Mouse (Mus musculus): ENCODE results near the gene Denr. TPM values are rescaled to one million over a fixed set of nuclear protein-coding genes. Genes with fewer than 3 reads are reported as not detected.

Denr gene
- 145 and 162 TPM in 2 replicates for polyA plus RNA-seq (2015; fragmentation: Nextera tagmentation; extraction: Ambion mirVana)

DNA sequence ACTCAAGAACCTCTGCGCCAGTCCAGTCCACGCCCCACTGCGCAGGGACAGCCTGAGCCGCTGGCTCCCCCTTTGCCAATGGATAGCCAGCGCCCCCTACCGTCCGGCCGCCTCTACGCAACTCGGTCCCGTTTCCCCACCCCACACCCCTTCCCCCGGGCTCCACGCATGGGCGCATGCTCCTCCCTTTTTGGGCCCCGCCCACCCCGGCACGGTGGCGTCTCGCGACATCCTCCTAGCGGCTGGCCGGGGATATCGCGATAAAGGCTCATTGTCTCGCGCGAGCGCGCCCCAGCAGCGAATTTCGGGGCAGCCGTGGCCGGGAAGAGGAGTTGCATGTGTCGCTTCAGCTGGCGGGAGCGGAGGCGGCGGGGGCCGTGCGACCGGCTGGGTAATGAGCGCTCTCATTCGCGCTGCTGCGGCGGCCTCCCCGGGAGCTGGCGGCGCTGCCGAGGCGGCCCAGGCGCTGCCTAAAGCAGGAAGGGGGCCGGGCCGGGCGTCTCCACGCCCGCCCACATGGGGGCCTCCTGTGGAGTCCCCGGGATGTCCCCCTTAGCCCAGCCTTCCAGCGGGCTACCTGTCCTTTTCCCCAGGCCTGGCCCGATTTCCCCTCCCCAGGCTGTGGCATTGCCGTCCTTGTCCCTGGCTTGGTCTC lies at the start of gene Denr:
TSS of gene Denr (plus strand) at position 200 of the 655 bp plus-strand sequence.
- Histone ChIP-seq H3K27me3 (no peaks in the 10 kb centered on the region), H3K4me1 (replicated peaks) (peaks cover 28% of the 10 kb centered on the region), H3K36me3 (peaks cover 34% of the 10 kb centered on the region), H3K9ac (replicated peaks) (peak within 1 kb of the TSS; percentile 99), H3K27ac (peak within 1 kb of the TSS; percentile 77), H3K4me3 (replicated peaks) (peak within 1 kb of the TSS; percentile 96), H3K9me3 (no peaks in the 10 kb centered on the region), H3K4me2 (replicated peaks) (peak within 1 kb of the TSS; percentile 97)
- 0% methylated on average over 57 of the region's 61 CpGs for WGBS
- ATAC-seq = peak; percentile 93

DNA sequence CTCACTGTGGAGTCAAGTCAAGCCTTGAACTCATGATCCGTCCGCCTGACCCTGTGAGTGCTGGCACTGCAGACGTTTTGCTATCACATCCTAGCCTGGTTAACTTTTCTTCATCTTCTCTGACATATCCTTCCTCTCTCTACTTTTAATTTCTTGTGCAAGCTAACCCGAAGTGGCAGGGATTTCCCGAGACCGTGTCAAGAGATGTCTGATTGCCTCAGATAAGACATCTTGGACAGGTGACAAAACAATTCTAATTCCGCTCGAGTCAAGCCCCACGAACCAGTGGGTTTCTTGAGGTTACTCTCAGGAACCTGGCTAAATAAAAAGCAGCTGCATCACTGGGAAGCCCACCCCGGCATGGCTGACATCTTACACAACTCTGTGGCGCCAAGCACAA lies 48.2 kb upstream of the Denr start:
- Histone ChIP-seq H3K4me2 (replicated peaks) (no peak overlapping the region), H3K4me1 (replicated peaks) (no peaks in the 10 kb centered on the region), H3K9ac (replicated peaks) (no peak overlapping the region), H3K4me3 (replicated peaks) (no peak overlapping the region), H3K9me3 (no peaks in the 10 kb centered on the region), H3K27ac (no peak overlapping the region), H3K36me3 (no peaks in the 10 kb centered on the region), H3K27me3 (no peaks in the 10 kb centered on the region)
- ATAC-seq = no peak
- 89% methylated on average over 11 of the region's 11 CpGs for WGBS

DNA sequence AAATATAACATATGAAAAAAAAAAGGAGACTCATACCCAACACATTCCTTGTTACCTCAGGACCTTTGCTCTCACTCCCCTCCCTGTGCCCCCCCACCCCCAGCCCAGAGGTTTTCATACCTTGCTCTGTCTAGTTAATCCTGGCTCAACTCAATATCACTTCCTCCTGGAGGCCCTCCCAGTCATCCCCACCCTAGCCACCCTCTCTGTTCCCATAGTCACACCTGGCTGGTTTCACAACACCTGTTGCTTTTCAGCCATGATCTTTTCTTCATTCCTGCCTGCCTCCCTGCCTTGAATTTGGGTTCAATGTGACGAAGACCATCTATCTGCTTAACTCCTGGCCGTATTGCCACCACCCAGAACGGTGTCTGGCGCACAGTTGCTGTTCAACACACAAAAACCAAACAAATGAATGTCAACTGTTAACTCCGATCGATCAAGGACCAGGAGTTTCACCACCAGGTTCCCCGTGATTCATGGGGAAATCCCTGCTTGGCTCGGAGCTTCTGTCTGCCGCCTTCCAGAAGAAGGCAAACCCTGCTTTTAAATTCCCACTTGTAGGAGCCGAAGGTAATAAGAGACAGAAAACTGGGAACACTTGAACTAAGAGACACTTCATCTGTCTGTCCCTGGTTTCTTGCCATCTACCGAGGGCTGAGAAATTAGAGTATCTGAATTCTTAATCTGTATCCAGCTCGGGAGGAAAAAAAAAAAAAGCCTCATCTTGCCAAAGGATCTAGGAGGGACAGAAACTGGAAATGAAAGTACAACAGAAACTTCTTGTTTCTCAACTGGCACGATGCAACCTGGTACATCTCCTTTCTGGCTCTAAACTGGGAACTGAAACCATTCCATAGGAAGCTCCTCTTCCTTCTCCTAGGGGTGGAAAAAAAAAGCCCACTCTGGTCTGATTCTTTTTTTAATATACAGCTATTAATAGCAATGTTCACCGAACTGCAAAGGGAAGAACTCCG lies 44.3 kb upstream of the Denr start:
- H3K4me1 ChIP-seq (replicated peaks) = no peaks in the 10 kb centered on the region
- no peak overlapping the region for H3K4me2 ChIP-seq (replicated peaks)
- no peak for ATAC-seq
- H3K27ac ChIP-seq = no peak overlapping the region
- no peaks in the 10 kb centered on the region for H3K9me3 ChIP-seq
- no peaks in the 10 kb centered on the region for H3K27me3 ChIP-seq
- no peak overlapping the region for H3K9ac ChIP-seq (replicated peaks)
- no peak overlapping the region for H3K4me3 ChIP-seq (replicated peaks)
- 85% methylated on average over 15 of the region's 15 CpGs for WGBS
- no peaks in the 10 kb centered on the region for H3K36me3 ChIP-seq

DNA sequence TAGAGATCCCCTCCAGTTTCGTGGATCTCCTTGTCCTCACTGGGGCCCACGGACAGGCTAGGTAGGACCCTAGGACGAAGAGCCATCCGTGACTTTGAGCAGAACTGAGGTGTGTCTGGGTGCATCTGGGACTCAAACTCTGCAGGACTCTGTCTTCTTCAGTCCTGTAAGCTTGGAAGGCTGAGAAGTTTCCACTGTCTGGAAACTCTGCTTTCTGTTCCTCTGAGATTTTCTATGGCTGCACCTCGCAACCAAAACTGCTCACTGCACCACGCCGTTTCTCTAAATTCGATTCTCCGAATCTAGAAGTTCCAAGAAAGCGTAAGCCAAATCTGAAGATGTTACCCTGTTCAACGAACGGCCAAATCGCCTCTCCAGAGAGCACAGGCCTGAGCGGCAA lies 43.0 kb upstream of the Denr start:
- WGBS = 90% methylated on average over 14 of the region's 14 CpGs
- H3K27ac ChIP-seq = no peak overlapping the region
- no peaks in the 10 kb centered on the region for H3K27me3 ChIP-seq
- no peak for ATAC-seq
- H3K9ac ChIP-seq (replicated peaks) = no peak overlapping the region
- peaks cover 2% of the 10 kb centered on the region; the same call in 1 of the 2 replicates for H3K9me3 ChIP-seq
- H3K36me3 ChIP-seq = no peaks in the 10 kb centered on the region
- no peak overlapping the region for H3K4me2 ChIP-seq (replicated peaks)
- no peak overlapping the region for H3K4me3 ChIP-seq (replicated peaks)
- no peaks in the 10 kb centered on the region for H3K4me1 ChIP-seq (replicated peaks)

DNA sequence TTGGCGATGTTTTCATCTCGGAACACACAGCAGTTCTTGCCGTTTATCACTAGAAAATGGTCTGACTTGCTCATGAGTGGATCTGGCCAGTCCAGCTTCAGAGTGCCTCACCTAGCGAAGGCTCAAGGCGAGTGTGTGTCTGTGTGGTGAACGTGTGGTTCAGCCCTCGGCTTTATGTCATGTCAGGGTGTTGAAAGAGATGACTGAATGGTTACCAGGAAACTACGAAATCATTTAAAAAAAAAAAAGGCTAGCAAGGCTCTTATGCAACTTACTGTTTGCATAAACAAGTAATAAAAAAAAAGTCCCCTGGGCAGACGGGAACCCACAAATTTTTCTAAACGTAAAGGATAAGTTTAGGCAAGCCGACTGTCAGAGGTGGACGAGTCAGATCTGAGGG lies 41.6 kb upstream of the Denr start, which contains the start of gene Hcar2:
TSS of gene Hcar2 (minus strand) at position 135 of the 400 bp plus-strand sequence.
- no peak within 1 kb of the TSS for H3K9ac ChIP-seq (replicated peaks)
- H3K4me1 ChIP-seq (replicated peaks) = no peaks in the 10 kb centered on the region
- WGBS = 86% methylated on average over 12 of the region's 12 CpGs
- ATAC-seq = no peak
- H3K9me3 ChIP-seq = peaks cover 2% of the 10 kb centered on the region; the same call in 1 of the 2 replicates
- no peaks in the 10 kb centered on the region for H3K36me3 ChIP-seq
- H3K4me3 ChIP-seq (replicated peaks) = no peak within 1 kb of the TSS
- no peaks in the 10 kb centered on the region for H3K27me3 ChIP-seq
- H3K27ac ChIP-seq = no peak within 1 kb of the TSS
- no peak within 1 kb of the TSS for H3K4me2 ChIP-seq (replicated peaks)

DNA sequence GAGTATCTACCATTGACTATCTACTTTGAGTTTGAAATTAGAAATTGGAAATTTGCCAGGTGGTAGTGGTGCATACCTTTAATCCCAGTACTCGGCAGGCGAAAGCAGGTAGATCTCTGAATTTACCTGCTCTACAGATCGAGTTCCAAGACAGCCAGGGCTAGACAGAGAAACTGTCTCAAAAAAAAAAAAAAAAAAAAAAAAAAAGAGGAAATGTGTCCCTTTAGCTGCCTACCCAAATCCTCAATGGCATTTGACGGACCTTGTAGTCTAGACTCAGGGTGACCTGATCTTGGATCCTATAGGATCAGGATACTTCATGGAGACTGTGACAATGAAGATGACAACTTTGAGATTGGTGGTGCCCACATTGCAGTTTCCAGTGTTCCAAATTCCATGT lies 40.5 kb upstream of the Denr start:
- Histone ChIP-seq H3K27ac (no peak overlapping the region), H3K4me1 (replicated peaks) (no peaks in the 10 kb centered on the region), H3K27me3 (no peaks in the 10 kb centered on the region), H3K36me3 (no peaks in the 10 kb centered on the region), H3K9ac (replicated peaks) (no peak overlapping the region), H3K4me3 (replicated peaks) (no peak overlapping the region), H3K9me3 (peaks cover 2% of the 10 kb centered on the region; the same call in 1 of the 2 replicates), H3K4me2 (replicated peaks) (no peak overlapping the region)
- no peak for ATAC-seq
- 94% methylated on average over 4 of the region's 4 CpGs for WGBS

DNA sequence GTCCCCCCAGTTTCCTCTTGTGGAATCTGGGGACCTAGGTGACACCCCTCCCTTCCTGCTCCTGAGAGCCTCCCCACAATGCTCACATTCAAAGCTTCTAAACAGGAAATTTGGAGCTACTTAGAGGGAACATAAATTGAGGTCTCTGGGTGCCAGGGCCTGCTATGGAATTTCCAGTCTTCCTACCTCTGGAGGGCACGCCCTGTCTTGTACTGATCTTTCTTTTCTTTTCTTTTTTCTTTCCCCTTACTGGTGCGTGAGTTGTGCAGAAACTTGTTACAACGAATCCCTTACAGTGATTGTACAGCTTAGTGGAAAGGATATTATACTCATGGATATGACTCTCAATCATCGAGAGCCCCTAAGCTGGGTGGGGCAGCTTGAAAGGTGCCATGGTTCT lies 37.4 kb upstream of the Denr start:
- Histone ChIP-seq H3K4me3 (replicated peaks) (no peak overlapping the region), H3K27ac (no peak overlapping the region), H3K9me3 (peaks cover 2% of the 10 kb centered on the region; the same call in 1 of the 2 replicates), H3K4me1 (replicated peaks) (no peaks in the 10 kb centered on the region), H3K4me2 (replicated peaks) (no peak overlapping the region), H3K36me3 (no peaks in the 10 kb centered on the region), H3K9ac (replicated peaks) (no peak overlapping the region), H3K27me3 (no peaks in the 10 kb centered on the region)
- 88% methylated on average over 4 of the region's 4 CpGs for WGBS
- ATAC-seq = no peak

DNA sequence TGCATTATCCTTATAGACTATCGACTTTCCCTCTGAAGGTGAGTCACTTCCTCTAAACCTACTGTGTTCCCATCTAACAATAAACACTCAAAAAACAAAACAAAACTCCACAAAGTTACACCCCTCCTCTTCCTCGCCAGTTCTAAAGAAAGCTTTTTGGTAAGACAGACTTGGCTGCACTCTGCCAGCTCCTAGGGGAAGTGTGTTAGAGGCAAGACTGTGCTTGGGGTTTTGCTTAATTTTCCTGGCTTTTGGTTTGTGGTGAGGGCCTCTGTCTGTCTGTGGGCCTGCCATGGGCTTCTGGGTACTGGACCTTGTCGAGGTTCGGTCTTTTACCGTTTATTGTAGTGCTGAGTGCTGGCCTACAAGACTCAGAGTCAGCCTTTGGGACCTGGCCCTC lies 32.8 kb upstream of the Denr start:
- no peak for ATAC-seq
- H3K27me3 ChIP-seq = no peaks in the 10 kb centered on the region
- H3K27ac ChIP-seq = no peak overlapping the region
- H3K36me3 ChIP-seq = no peaks in the 10 kb centered on the region
- H3K4me1 ChIP-seq (replicated peaks) = no peaks in the 10 kb centered on the region
- H3K9ac ChIP-seq (replicated peaks) = no peak overlapping the region
- H3K9me3 ChIP-seq = no peaks in the 10 kb centered on the region
- H3K4me2 ChIP-seq (replicated peaks) = no peak overlapping the region
- H3K4me3 ChIP-seq (replicated peaks) = no peak overlapping the region
- WGBS = 92% methylated on average over 5 of the region's 5 CpGs

DNA sequence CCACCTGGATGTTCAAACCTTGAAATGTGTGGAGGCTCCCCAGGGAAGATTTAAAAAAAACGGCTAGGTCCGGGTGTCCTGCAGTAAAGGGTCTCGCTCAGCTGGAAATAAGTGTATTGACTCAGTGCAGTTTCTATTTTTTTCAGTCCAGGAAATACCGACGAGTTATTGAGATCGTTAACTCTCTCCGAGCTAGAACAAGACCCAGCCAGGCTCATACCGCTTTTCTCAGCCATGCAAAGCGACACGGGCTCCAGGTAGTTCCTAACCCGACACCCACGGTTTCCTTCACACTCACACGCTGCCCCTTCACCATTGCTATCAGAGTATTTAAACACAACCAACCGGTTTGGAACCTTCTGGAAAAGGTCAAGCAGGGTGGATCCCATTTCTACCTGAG lies 28.9 kb upstream of the Denr start:
- Histone ChIP-seq H3K27me3 (no peaks in the 10 kb centered on the region), H3K9ac (replicated peaks) (no peak overlapping the region), H3K4me3 (replicated peaks) (no peak overlapping the region), H3K9me3 (no peaks in the 10 kb centered on the region), H3K4me1 (replicated peaks) (no peaks in the 10 kb centered on the region), H3K4me2 (replicated peaks) (no peak overlapping the region), H3K36me3 (no peaks in the 10 kb centered on the region), H3K27ac (no peak overlapping the region)
- WGBS = 81% methylated on average over 14 of the region's 14 CpGs
- no peak for ATAC-seq

DNA sequence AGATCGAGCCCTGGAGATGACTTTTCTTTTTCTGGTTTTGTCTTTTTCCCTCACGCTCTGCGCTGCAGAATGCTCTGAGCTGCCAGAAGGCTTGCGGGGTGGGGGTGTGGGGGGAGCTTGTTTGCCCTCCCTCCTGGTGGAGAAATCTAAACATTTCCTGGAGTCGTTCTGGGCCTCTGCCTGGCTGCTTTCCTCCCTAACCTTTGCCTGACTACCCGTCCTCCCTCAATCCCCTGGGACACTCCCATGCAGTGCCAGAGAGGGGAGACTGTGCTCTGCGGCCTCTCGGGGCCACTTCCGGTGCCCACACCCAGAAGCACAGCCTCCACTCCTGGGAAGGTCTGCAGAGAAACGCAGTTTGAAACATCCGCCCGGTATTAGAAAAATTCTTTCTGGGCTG lies 27.0 kb upstream of the Denr start, which contains the start of gene Hcar1:
TSS of gene Hcar1 (minus strand) at position 93 of the 400 bp plus-strand sequence.
- no peak for ATAC-seq
- no peaks in the 10 kb centered on the region for H3K9me3 ChIP-seq

DNA sequence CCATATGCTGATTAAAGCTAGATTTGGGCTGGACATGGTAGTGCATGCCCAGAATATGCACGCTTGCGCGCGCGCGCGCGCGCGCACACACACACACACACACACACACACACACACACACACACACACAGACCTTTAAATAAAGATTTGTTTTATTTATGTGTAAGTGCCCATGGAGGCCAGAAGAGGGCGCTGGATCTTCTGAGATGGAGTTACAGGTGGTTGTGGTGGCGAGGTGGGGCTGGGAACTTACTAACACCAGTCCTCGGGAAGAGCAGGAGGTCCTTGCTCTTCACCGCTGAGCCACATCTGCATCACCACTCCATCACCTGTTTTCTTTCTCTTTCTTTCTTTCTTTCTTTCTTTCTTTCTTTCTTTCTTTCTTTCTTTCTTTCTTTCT lies 26.2 kb upstream of the Denr start:
- Histone ChIP-seq H3K9ac (replicated peaks) (no peak overlapping the region), H3K27me3 (no peaks in the 10 kb centered on the region), H3K9me3 (no peaks in the 10 kb centered on the region), H3K4me1 (replicated peaks) (no peaks in the 10 kb centered on the region), H3K27ac (no peak overlapping the region), H3K36me3 (no peaks in the 10 kb centered on the region), H3K4me3 (replicated peaks) (no peak overlapping the region), H3K4me2 (replicated peaks) (no peak overlapping the region)
- no peak for ATAC-seq
- 78% methylated on average over 14 of the region's 14 CpGs for WGBS

More for the DNA sequence above, 27.0 kb upstream of the Denr start, which contains the start of gene Hcar1:
- no peak within 1 kb of the TSS for H3K9ac ChIP-seq (replicated peaks)
- H3K36me3 ChIP-seq = no peaks in the 10 kb centered on the region
- no peak within 1 kb of the TSS for H3K4me2 ChIP-seq (replicated peaks)
- WGBS = 79% methylated on average over 12 of the region's 12 CpGs
- no peak within 1 kb of the TSS for H3K4me3 ChIP-seq (replicated peaks)
- H3K27ac ChIP-seq = no peak within 1 kb of the TSS
- no peaks in the 10 kb centered on the region for H3K27me3 ChIP-seq
- H3K4me1 ChIP-seq (replicated peaks) = no peaks in the 10 kb centered on the region

DNA sequence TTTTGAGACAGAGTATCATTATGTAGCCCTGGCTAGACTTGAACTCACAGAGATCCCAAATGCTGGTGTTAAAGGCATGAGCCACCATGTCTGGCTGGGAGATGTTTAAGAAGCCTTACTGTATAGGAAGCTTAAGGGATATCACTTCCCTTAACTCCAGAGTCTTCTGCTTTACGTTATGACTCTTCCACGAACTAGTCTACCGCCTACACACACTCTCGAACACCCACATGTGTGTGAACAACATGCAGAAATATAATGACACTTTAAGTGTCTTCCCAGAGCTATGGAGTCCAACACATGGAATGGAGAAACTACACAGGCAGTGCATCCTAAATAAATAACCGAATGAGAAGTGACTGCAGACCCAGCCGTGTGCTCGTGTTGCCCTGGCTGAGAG lies 23.1 kb upstream of the Denr start:
- Histone ChIP-seq H3K36me3 (no peaks in the 10 kb centered on the region), H3K27me3 (no peaks in the 10 kb centered on the region), H3K9ac (replicated peaks) (no peak overlapping the region), H3K27ac (no peak overlapping the region), H3K4me2 (replicated peaks) (no peak overlapping the region), H3K4me1 (replicated peaks) (no peaks in the 10 kb centered on the region), H3K4me3 (replicated peaks) (no peak overlapping the region), H3K9me3 (no peaks in the 10 kb centered on the region)
- no peak for ATAC-seq
- 90% methylated on average over 7 of the region's 7 CpGs for WGBS
